Mouse (Mus musculus) kidney, embryonic 14.5 days (tissue): ENCODE measurements around the gene Htr6. TPM values are rescaled to one million over a fixed set of nuclear protein-coding genes. Genes with fewer than 3 reads are reported as not detected.

ENCODE experiments used
- ATAC-seq: fragments of 200-750 bp; cut with Nextera tagmentation; 2 replicates; pipeline ENCODE4 v1.8.0; 2017; ENCODE audit warnings: moderate number of reproducible peaks, mild to moderate bottlenecking, moderate TSS enrichment, moderate library complexity; ENCODE audit not compliant: low FRiP score, low TSS enrichment
- H3K27ac ChIP-seq: fragments of 300-500 bp; sonication (generic); 2 replicates; pipeline ENCODE4 v1.5.1; 2014; ENCODE audit warnings: low read depth, mild to moderate bottlenecking, low read length, moderate library complexity, mixed read lengths
- H3K27me3 ChIP-seq: fragments of 300-500 bp; sonication (generic); 2 replicates; pipeline ENCODE4 v1.6.1; 2014; ENCODE audit warnings: mild to moderate bottlenecking, low read length; ENCODE audit not compliant: control insufficient read depth, insufficient read depth
- H3K36me3 ChIP-seq: fragments of 300-500 bp; sonication (generic); 2 replicates; pipeline ENCODE4 v1.6.1; 2014; ENCODE audit warnings: low read length, mixed read lengths; ENCODE audit not compliant: control insufficient read depth, insufficient read depth
- H3K4me1 ChIP-seq: fragments of 300-500 bp; sonication (generic); 2 replicates; pipeline ENCODE4 v1.6.1; 2014; ENCODE audit warnings: low read length, mixed read lengths; ENCODE audit not compliant: control insufficient read depth, insufficient read depth
- H3K4me2 ChIP-seq: fragments of 300-500 bp; sonication (generic); replicated peaks from 2 replicates; pipeline ENCODE4 v1.6.1; 2014; ENCODE audit warnings: low read depth, mild to moderate bottlenecking, low read length
- H3K4me3 ChIP-seq: fragments of 300-500 bp; sonication (generic); 2 replicates; pipeline ENCODE4 v1.5.1; 2014; ENCODE audit warnings: mild to moderate bottlenecking, low read length
- H3K9ac ChIP-seq: fragments of 300-500 bp; sonication (generic); 2 replicates; pipeline ENCODE4 v1.6.1; 2014; ENCODE audit warnings: low read depth, mild to moderate bottlenecking, low read length, moderate library complexity
- H3K9me3 ChIP-seq: fragments of 300-500 bp; sonication (generic); 2 replicates; pipeline ENCODE4 v1.6.1; 2016; ENCODE audit warnings: low read length; ENCODE audit not compliant: control insufficient read depth
- WGBS: fragments of 180-500 bp; shearing (Covaris S2); extraction: QIAGEN DNeasy Blood & Tissue Kit; methylation state at CpG from one replicate; pipeline ENCODE4 v1.1.7; 2014; 5-methylcytosine and 5-hydroxymethylcytosine counted together
- polyA plus RNA-seq: library from polyadenylated mRNA; unstranded; fragments of >200 nt; fragmentation: Nextera tagmentation; extraction: Ambion mirVana; gene quantifications from 2 replicates; pipeline ENCODE4 v1.2.1, GENCODE M21; 2014

Htr6 gene
- polyA plus RNA-seq, 1 experiment from 2014 or later, result 0.12 TPM

DNA sequence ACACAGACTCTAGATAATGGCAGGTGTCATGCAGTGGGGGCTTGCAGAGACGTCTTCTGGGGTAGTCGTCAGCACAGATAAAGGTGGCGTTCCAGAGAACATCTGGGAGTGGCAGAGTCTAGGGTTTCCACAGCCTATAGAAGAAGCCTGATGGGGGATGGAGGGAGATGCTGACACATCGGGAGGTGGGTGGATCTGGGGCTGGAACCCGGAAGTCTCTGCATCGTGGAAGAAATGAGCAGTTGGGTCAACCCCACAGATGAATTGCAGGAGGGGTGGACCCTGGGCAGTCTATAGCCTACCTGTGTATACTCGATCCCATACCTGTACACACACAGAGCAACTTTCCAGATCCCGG lies 41.4 kb downstream of the Htr6 start:
- H3K27me3 ChIP-seq, result no peaks in the 10 kb centered on the region
- 79% methylated on average over 8 of the region's 8 CpGs for WGBS
- peaks cover 3% of the 10 kb centered on the region; the same call in 1 of the 2 replicates for H3K9me3 ChIP-seq
- no peak for ATAC-seq
- no peak overlapping the region for H3K9ac ChIP-seq
- no peak overlapping the region for H3K4me3 ChIP-seq
- peaks cover 11% of the 10 kb centered on the region for H3K4me1 ChIP-seq
- H3K4me2 ChIP-seq, result no peak overlapping the region
- no peak overlapping the region for H3K27ac ChIP-seq
- no peaks in the 10 kb centered on the region for H3K36me3 ChIP-seq

DNA sequence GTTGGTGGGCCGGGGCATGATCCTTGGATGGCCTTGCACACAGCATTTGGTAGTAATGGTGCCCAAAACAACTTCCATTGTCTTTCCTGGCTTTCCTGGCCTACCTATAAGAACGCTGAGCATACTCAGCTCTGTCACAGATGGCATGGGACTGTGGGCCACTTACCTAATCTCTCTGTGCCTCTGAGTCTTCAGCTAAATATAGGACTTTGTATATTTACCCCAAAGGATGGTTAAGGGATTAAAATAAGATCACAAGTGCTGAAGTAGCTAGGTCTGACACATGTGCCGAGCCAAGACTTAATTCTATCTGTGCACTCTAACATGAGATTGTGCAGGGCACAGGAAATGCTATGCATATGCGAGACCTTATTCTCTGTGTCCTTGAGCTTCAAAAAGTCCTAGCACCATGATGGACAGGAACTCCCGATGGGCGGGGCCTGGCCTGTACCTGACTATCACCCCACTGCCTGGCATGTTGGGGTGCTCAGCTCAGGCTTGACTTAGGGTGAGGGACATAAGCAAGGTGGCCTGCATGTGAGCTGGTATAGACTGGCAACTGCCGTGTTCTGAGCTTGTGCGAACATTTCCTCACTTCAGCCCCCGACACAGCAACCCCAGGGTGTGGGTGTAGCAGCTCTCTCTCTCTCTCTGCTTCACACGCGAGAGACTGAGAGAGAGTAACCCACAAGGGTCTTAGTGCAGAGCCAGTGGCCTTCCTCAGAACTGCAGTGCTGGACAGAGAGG lies 41.9 kb downstream of the Htr6 start:
- peaks cover 11% of the 10 kb centered on the region for H3K4me1 ChIP-seq
- no peak overlapping the region for H3K9ac ChIP-seq
- H3K36me3 ChIP-seq, result no peaks in the 10 kb centered on the region
- no peak overlapping the region for H3K4me2 ChIP-seq
- H3K27ac ChIP-seq, result no peak overlapping the region
- no peak overlapping the region for H3K4me3 ChIP-seq
- H3K27me3 ChIP-seq, result no peaks in the 10 kb centered on the region
- H3K9me3 ChIP-seq, result peaks cover 3% of the 10 kb centered on the region; the same call in 1 of the 2 replicates
- WGBS, result 82% methylated on average over 11 of the region's 11 CpGs
- ATAC-seq, result no peak

- no peak for ATAC-seq
These were observed 42.8 kb downstream of the Htr6 start for GRCm38 (mm10) chr4:139032521-139032920.

DNA sequence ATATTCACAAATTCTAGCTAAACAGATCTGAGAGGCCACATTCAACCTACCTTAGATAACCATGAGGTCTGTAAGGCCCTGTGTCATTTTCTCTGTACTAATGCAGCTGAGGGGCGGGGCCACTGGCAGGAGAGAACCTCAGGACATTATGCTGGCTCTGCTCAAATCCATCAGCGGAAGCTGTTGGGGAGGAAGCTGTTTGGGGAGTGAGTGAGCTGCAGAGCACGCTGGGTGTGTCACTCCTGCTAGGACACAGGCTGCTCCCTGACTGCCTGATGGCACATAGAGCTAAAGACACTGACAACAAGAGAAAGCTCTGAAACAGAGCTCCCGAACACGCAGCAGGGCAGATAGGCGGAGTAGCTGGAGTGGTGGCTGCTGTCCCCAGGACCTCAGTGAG lies 44.7 kb downstream of the Htr6 start:
- WGBS, result 61% methylated on average over 6 of the region's 6 CpGs
- Histone ChIP-seq H3K4me2 (no peak overlapping the region), H3K9ac (no peak overlapping the region), H3K4me1 (no peaks in the 10 kb centered on the region), H3K27ac (no peak overlapping the region), H3K36me3 (no peaks in the 10 kb centered on the region), H3K9me3 (no peaks in the 10 kb centered on the region), H3K4me3 (no peak overlapping the region), H3K27me3 (no peaks in the 10 kb centered on the region)
- no peak for ATAC-seq

More at GRCm38 (mm10) chr4:139032521-139032920, 42.8 kb downstream of the Htr6 start:
- H3K9me3 ChIP-seq, result peaks cover 3% of the 10 kb centered on the region; the same call in 1 of the 2 replicates
- no peaks in the 10 kb centered on the region for H3K36me3 ChIP-seq
- H3K4me1 ChIP-seq, result peaks cover 3% of the 10 kb centered on the region
- WGBS, result 82% methylated on average over 12 of the region's 12 CpGs
- no peak overlapping the region for H3K4me2 ChIP-seq
- H3K4me3 ChIP-seq, result no peak overlapping the region
- no peak overlapping the region for H3K27ac ChIP-seq
- H3K9ac ChIP-seq, result no peak overlapping the region
- no peaks in the 10 kb centered on the region for H3K27me3 ChIP-seq

- H3K9me3 ChIP-seq, result no peaks in the 10 kb centered on the region
- no peaks in the 10 kb centered on the region for H3K4me1 ChIP-seq
- no peak overlapping the region for H3K4me3 ChIP-seq
- H3K27ac ChIP-seq, result no peak overlapping the region
- H3K4me2 ChIP-seq, result no peak overlapping the region
- WGBS, result 40% methylated on average over 2 of the region's 2 CpGs
- no peaks in the 10 kb centered on the region for H3K36me3 ChIP-seq
- no peak for ATAC-seq
- no peak overlapping the region for H3K9ac ChIP-seq
- H3K27me3 ChIP-seq, result no peaks in the 10 kb centered on the region
These were observed 51.0 kb downstream of the Htr6 start for GRCm38 (mm10) chr4:139024379-139024778.

- ATAC-seq, result no peak
- Histone ChIP-seq H3K36me3 (no peaks in the 10 kb centered on the region), H3K4me2 (no peak overlapping the region), H3K9me3 (no peaks in the 10 kb centered on the region), H3K4me1 (no peaks in the 10 kb centered on the region), H3K27me3 (no peaks in the 10 kb centered on the region), H3K27ac (no peak overlapping the region), H3K4me3 (no peak overlapping the region), H3K9ac (no peak overlapping the region)
- WGBS, result 87% methylated on average over 3 of the region's 3 CpGs
These were observed 55.0 kb downstream of the Htr6 start for GRCm38 (mm10) chr4:139020385-139020784.

- no peaks in the 10 kb centered on the region for H3K4me1 ChIP-seq
- H3K4me2 ChIP-seq, result no peak overlapping the region
- WGBS, result 59% methylated on average over 13 of the region's 13 CpGs
- no peak overlapping the region for H3K9ac ChIP-seq
- no peaks in the 10 kb centered on the region for H3K9me3 ChIP-seq
- H3K27me3 ChIP-seq, result no peaks in the 10 kb centered on the region
- no peak overlapping the region for H3K27ac ChIP-seq
- H3K4me3 ChIP-seq, result no peak overlapping the region
- no peak for ATAC-seq
- H3K36me3 ChIP-seq, result no peaks in the 10 kb centered on the region
These were observed 56.0 kb downstream of the Htr6 start for GRCm38 (mm10) chr4:139019413-139019812.

- Histone ChIP-seq H3K27ac (no peak overlapping the region), H3K9me3 (no peaks in the 10 kb centered on the region), H3K4me3 (no peak overlapping the region), H3K9ac (no peak overlapping the region), H3K36me3 (no peaks in the 10 kb centered on the region), H3K4me1 (no peaks in the 10 kb centered on the region), H3K27me3 (no peaks in the 10 kb centered on the region), H3K4me2 (no peak overlapping the region)
- no peak for ATAC-seq
- WGBS, result 74% methylated on average over 4 of the region's 4 CpGs
These were observed 56.4 kb downstream of the Htr6 start for GRCm38 (mm10) chr4:139018976-139019375.

GRCm38 (mm10) chr4:139018388-139018787 lies 57.0 kb downstream of the Htr6 start:
- ATAC-seq, result no peak
- 84% methylated on average over 14 of the region's 14 CpGs for WGBS
- H3K27ac ChIP-seq, result no peak overlapping the region

More at GRCm38 (mm10) chr4:139018388-139018787, 57.0 kb downstream of the Htr6 start:
- H3K9ac ChIP-seq, result no peak overlapping the region
- no peaks in the 10 kb centered on the region for H3K36me3 ChIP-seq
- H3K27me3 ChIP-seq, result no peaks in the 10 kb centered on the region
- no peaks in the 10 kb centered on the region for H3K9me3 ChIP-seq
- no peak overlapping the region for H3K4me3 ChIP-seq
- no peaks in the 10 kb centered on the region for H3K4me1 ChIP-seq
- H3K4me2 ChIP-seq, result no peak overlapping the region
